Mouse (Mus musculus): ENCODE results near the gene Ogfod2. TPM values are rescaled to one million over a fixed set of nuclear protein-coding genes. Genes with fewer than 3 reads are reported as not detected.
A peak's percentile ranks its signal among the peaks of the same experiment; 100 is the strongest.

Ogfod2 gene
- polyA plus RNA-seq, 1 experiment from 2014 or later: 32.4 TPM

- no peaks in the 10 kb centered on the region for H3K9me3 ChIP-seq (ENCODE audit: low read length)
- no peak overlapping the region for H3K4me2 ChIP-seq (replicated peaks; ENCODE audit: low read depth, low read length)
- H3K36me3 ChIP-seq (ENCODE audit: insufficient read depth, low read length): no peaks in the 10 kb centered on the region
- 70% methylated on average over 11 of the region's 11 CpGs for WGBS
- peaks cover 9% of the 10 kb centered on the region for H3K4me1 ChIP-seq (ENCODE audit: insufficient read depth, low read length)
- H3K27me3 ChIP-seq (ENCODE audit: insufficient read depth, low read length): 0 out of 2 replicates have a peak, but pooled peaks cover 3% of the 10 kb centered on the region
- no peak overlapping the region for H3K9ac ChIP-seq (replicated peaks; ENCODE audit: low read length)
- H3K4me3 ChIP-seq (ENCODE audit: low read length): no peak overlapping the region
- no peak for ATAC-seq (ENCODE audit: low FRiP score, low TSS enrichment)
- no peak overlapping the region for H3K27ac ChIP-seq (ENCODE audit: low read length)
These were observed 18.8 kb upstream of the Ogfod2 start for GRCm38 (mm10) chr5:124093120-124093794.

GRCm38 (mm10) chr5:124093852-124094604 lies 18.1 kb upstream of the Ogfod2 start:
- no peaks in the 10 kb centered on the region for H3K36me3 ChIP-seq (ENCODE audit: insufficient read depth, low read length)
- H3K27me3 ChIP-seq (ENCODE audit: insufficient read depth, low read length): 0 out of 2 replicates have a peak, but pooled peaks cover 3% of the 10 kb centered on the region
- H3K27ac ChIP-seq (ENCODE audit: low read length): no peak overlapping the region
- H3K4me2 ChIP-seq (replicated peaks; ENCODE audit: low read depth, low read length): no peak overlapping the region
- H3K9me3 ChIP-seq (ENCODE audit: low read length): 0 out of 2 replicates have a peak, but pooled peaks cover under 1% of the 10 kb centered on the region
- WGBS: 88% methylated on average over 12 of the region's 12 CpGs
- H3K4me3 ChIP-seq (ENCODE audit: low read length): no peak overlapping the region
- no peak for ATAC-seq (ENCODE audit: low FRiP score, low TSS enrichment)
- H3K4me1 ChIP-seq (ENCODE audit: insufficient read depth, low read length): peaks cover 9% of the 10 kb centered on the region
- H3K9ac ChIP-seq (replicated peaks; ENCODE audit: low read length): no peak overlapping the region

- ATAC-seq (ENCODE audit: low FRiP score, low TSS enrichment): peak; percentile 62
- Histone ChIP-seq H3K36me3 (ENCODE audit: insufficient read depth, low read length) (no peaks in the 10 kb centered on the region), H3K4me3 (ENCODE audit: low read length) (peak overlapping the region; percentile 61), H3K9ac (replicated peaks; ENCODE audit: low read length) (peak overlapping the region; percentile 74), H3K4me1 (ENCODE audit: insufficient read depth, low read length) (peaks cover 9% of the 10 kb centered on the region), H3K4me2 (replicated peaks; ENCODE audit: low read depth, low read length) (peak overlapping the region; percentile 93), H3K9me3 (ENCODE audit: low read length) (peaks cover 3% of the 10 kb centered on the region; the same call in 1 of the 2 replicates), H3K27me3 (ENCODE audit: insufficient read depth, low read length) (0 out of 2 replicates have a peak, but pooled peaks cover 3% of the 10 kb centered on the region), H3K27ac (ENCODE audit: low read length) (no peak overlapping the region)
- 7% methylated on average over 19 of the region's 19 CpGs for WGBS
These were observed 17.0 kb upstream of the Ogfod2 start for GRCm38 (mm10) chr5:124095077-124095581.

GRCm38 (mm10) chr5:124095596-124096232 lies 16.4 kb upstream of the Ogfod2 start, which contains the start of gene Abcb9:
TSS of gene Abcb9 (minus strand) at chr5:124095798.
- 1% methylated on average over 42 of the region's 42 CpGs for WGBS
- Histone ChIP-seq H3K36me3 (ENCODE audit: insufficient read depth, low read length) (no peaks in the 10 kb centered on the region), H3K4me2 (replicated peaks; ENCODE audit: low read depth, low read length) (peak within 1 kb of the TSS; percentile 93), H3K9ac (replicated peaks; ENCODE audit: low read length) (peak within 1 kb of the TSS; percentile 74), H3K27ac (ENCODE audit: low read length) (no peak within 1 kb of the TSS), H3K27me3 (ENCODE audit: insufficient read depth, low read length) (0 out of 2 replicates have a peak, but pooled peaks cover 3% of the 10 kb centered on the region), H3K4me3 (ENCODE audit: low read length) (peak within 1 kb of the TSS; percentile 61), H3K4me1 (ENCODE audit: insufficient read depth, low read length) (peaks cover 9% of the 10 kb centered on the region), H3K9me3 (ENCODE audit: low read length) (peaks cover 3% of the 10 kb centered on the region; the same call in 1 of the 2 replicates)
- ATAC-seq (ENCODE audit: low FRiP score, low TSS enrichment): peak; percentile 85

GRCm38 (mm10) chr5:124098923-124099322 lies 13.2 kb upstream of the Ogfod2 start:
- Histone ChIP-seq H3K27ac (ENCODE audit: low read length) (no peak overlapping the region), H3K9me3 (ENCODE audit: low read length) (peaks cover 3% of the 10 kb centered on the region; the same call in 1 of the 2 replicates), H3K4me2 (replicated peaks; ENCODE audit: low read depth, low read length) (no peak overlapping the region), H3K4me3 (ENCODE audit: low read length) (no peak overlapping the region), H3K27me3 (ENCODE audit: insufficient read depth, low read length) (0 out of 2 replicates have a peak, but pooled peaks cover 3% of the 10 kb centered on the region), H3K9ac (replicated peaks; ENCODE audit: low read length) (no peak overlapping the region), H3K4me1 (ENCODE audit: insufficient read depth, low read length) (peaks cover 9% of the 10 kb centered on the region), H3K36me3 (ENCODE audit: insufficient read depth, low read length) (no peaks in the 10 kb centered on the region)
- WGBS: 86% methylated on average over 2 of the region's 2 CpGs
- ATAC-seq (ENCODE audit: low FRiP score, low TSS enrichment): no peak

- Histone ChIP-seq H3K27ac (ENCODE audit: low read length) (no peak overlapping the region), H3K4me3 (ENCODE audit: low read length) (no peak overlapping the region), H3K9ac (replicated peaks; ENCODE audit: low read length) (no peak overlapping the region), H3K27me3 (ENCODE audit: insufficient read depth, low read length) (no peaks in the 10 kb centered on the region), H3K9me3 (ENCODE audit: low read length) (peaks cover 3% of the 10 kb centered on the region; the same call in 1 of the 2 replicates), H3K36me3 (ENCODE audit: insufficient read depth, low read length) (no peaks in the 10 kb centered on the region), H3K4me1 (ENCODE audit: insufficient read depth, low read length) (peaks cover 3% of the 10 kb centered on the region), H3K4me2 (replicated peaks; ENCODE audit: low read depth, low read length) (no peak overlapping the region)
- 92% methylated on average over 11 of the region's 11 CpGs for WGBS
- no peak for ATAC-seq (ENCODE audit: low FRiP score, low TSS enrichment)
These were observed 11.7 kb upstream of the Ogfod2 start for GRCm38 (mm10) chr5:124100128-124101044.

- no peak for ATAC-seq (ENCODE audit: low FRiP score, low TSS enrichment)
- no peaks in the 10 kb centered on the region for H3K4me1 ChIP-seq (ENCODE audit: insufficient read depth, low read length)
- 84% methylated on average over 6 of the region's 6 CpGs for WGBS
- no peak overlapping the region for H3K4me2 ChIP-seq (replicated peaks; ENCODE audit: low read depth, low read length)
- H3K4me3 ChIP-seq (ENCODE audit: low read length): no peak overlapping the region
- H3K27ac ChIP-seq (ENCODE audit: low read length): no peak overlapping the region
- no peaks in the 10 kb centered on the region for H3K36me3 ChIP-seq (ENCODE audit: insufficient read depth, low read length)
- peaks cover 3% of the 10 kb centered on the region; the same call in 1 of the 2 replicates for H3K9me3 ChIP-seq (ENCODE audit: low read length)
- H3K27me3 ChIP-seq (ENCODE audit: insufficient read depth, low read length): no peaks in the 10 kb centered on the region
- H3K9ac ChIP-seq (replicated peaks; ENCODE audit: low read length): no peak overlapping the region
These were observed 9.8 kb upstream of the Ogfod2 start for GRCm38 (mm10) chr5:124102326-124102725.

GRCm38 (mm10) chr5:124103020-124103419 lies 9.1 kb upstream of the Ogfod2 start:
- Histone ChIP-seq H3K4me1 (ENCODE audit: insufficient read depth, low read length) (no peaks in the 10 kb centered on the region), H3K9me3 (ENCODE audit: low read length) (peaks cover 3% of the 10 kb centered on the region; the same call in 1 of the 2 replicates), H3K27ac (ENCODE audit: low read length) (no peak overlapping the region), H3K4me3 (ENCODE audit: low read length) (no peak overlapping the region), H3K9ac (replicated peaks; ENCODE audit: low read length) (no peak overlapping the region), H3K27me3 (ENCODE audit: insufficient read depth, low read length) (no peaks in the 10 kb centered on the region), H3K4me2 (replicated peaks; ENCODE audit: low read depth, low read length) (no peak overlapping the region), H3K36me3 (ENCODE audit: insufficient read depth, low read length) (no peaks in the 10 kb centered on the region)
- no peak for ATAC-seq (ENCODE audit: low FRiP score, low TSS enrichment)
- WGBS: 89% methylated on average over 3 of the region's 3 CpGs

GRCm38 (mm10) chr5:124103552-124103951 lies 8.5 kb upstream of the Ogfod2 start:
- 95% methylated on average over 9 of the region's 9 CpGs for WGBS
- no peak overlapping the region for H3K27ac ChIP-seq (ENCODE audit: low read length)

More at GRCm38 (mm10) chr5:124103552-124103951, 8.5 kb upstream of the Ogfod2 start:
- H3K4me1 ChIP-seq (ENCODE audit: insufficient read depth, low read length): no peaks in the 10 kb centered on the region
- peaks cover 3% of the 10 kb centered on the region; the same call in 1 of the 2 replicates for H3K9me3 ChIP-seq (ENCODE audit: low read length)
- no peaks in the 10 kb centered on the region for H3K27me3 ChIP-seq (ENCODE audit: insufficient read depth, low read length)
- H3K4me2 ChIP-seq (replicated peaks; ENCODE audit: low read depth, low read length): no peak overlapping the region
- no peak overlapping the region for H3K9ac ChIP-seq (replicated peaks; ENCODE audit: low read length)
- no peak overlapping the region for H3K4me3 ChIP-seq (ENCODE audit: low read length)
- no peak for ATAC-seq (ENCODE audit: low FRiP score, low TSS enrichment)
- H3K36me3 ChIP-seq (ENCODE audit: insufficient read depth, low read length): no peaks in the 10 kb centered on the region
